Mouse (Mus musculus) heart, embryonic 10.5 days (tissue): Measurements from ENCODE around the gene Steap1. TPM values are rescaled to one million over a fixed set of nuclear protein-coding genes. Genes with fewer than 3 reads are reported as not detected.

Experiments
- DNase-seq: peaks from one replicate; pipeline ENCODE4 v3.0.0-alpha.2; 2017; ENCODE audit warnings: low spot score
- H3K27ac ChIP-seq: fragments of 300-500 bp; sonication (generic); 2 replicates; pipeline ENCODE4 v1.5.1; 2016; ENCODE audit warnings: mild to moderate bottlenecking
- H3K27me3 ChIP-seq: fragments of 300-500 bp; sonication (generic); 2 replicates; pipeline ENCODE4 v1.6.1; 2016; ENCODE audit warnings: mild to moderate bottlenecking; ENCODE audit not compliant: poor library complexity, insufficient read depth, severe bottlenecking
- H3K36me3 ChIP-seq: fragments of 300-500 bp; sonication (generic); 2 replicates; pipeline ENCODE4 v1.6.1; 2016; ENCODE audit warnings: mild to moderate bottlenecking, moderate library complexity
- H3K4me1 ChIP-seq: fragments of 300-500 bp; sonication (generic); 2 replicates; pipeline ENCODE4 v1.6.1; 2016; ENCODE audit warnings: mild to moderate bottlenecking
- H3K4me3 ChIP-seq: fragments of 300-500 bp; sonication (generic); 2 replicates; pipeline ENCODE4 v1.5.1; 2016; ENCODE audit warnings: mild to moderate bottlenecking, moderate library complexity
- H3K9me3 ChIP-seq: fragments of 300-500 bp; sonication (generic); 2 replicates; pipeline ENCODE4 v1.6.1; 2016; ENCODE audit warnings: mild to moderate bottlenecking, moderate library complexity
- whole genome bisulfite sequencing: fragments of 180-500 bp; shearing (Covaris S2); methylation state at CpG from one replicate; pipeline ENCODE4 v1.1.7; 2016; 5-methylcytosine and 5-hydroxymethylcytosine counted together
- polyA plus RNA-seq: library from polyadenylated mRNA; unstranded; fragments of >200 nt; fragmentation: Nextera tagmentation; extraction: Ambion mirVana; gene quantifications from 2 replicates; pipeline ENCODE4 v1.2.1, GENCODE M21; 2016

Gene Steap1
- 4.0 and 10.7 TPM in 2 replicates for polyA plus RNA-seq

DNA sequence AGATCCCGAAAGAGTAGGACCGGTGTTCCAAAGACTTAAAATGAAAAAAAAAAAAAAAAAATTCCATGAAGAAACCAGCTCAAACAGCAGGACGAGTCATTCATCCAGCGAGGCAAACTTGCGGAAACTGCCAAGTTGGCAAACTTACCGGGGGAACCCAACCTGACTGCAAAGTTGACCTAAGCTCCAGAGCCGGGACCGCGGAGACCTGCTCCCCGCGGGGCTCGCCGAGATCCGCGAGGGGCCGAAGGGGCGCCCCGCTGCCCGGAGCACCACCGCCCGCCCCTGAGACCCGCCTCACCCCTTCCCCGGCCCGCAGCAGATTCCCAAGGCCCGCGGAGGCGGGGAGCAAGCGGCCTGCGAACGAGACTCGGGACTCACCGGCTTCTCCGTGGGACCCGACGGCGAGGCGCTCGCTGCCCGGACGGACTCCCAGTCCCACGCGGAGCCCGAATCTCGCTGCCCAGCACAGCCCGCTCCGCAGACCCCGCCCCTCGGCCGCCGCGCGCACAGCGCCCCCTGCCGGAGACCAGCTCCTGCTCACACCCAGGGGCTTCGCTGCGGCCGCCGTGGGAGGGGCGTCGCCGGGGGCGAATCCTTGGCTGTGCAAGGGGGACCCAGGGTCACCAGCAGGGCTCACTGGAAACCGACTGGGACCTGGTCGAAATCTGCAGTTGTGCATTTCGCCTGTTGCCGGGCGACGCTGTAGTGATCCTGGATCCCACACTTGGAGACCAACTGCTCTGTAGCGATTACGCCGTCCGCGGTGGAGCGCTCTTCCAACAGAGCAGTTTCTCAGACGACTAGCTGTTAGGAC lies at the start of gene Steap1:
Gene Steap1 (minus strand): TSS at position 461 of the 817 bp plus-strand sequence.
- Histone ChIP-seq H3K4me1 (peaks cover 2% of the 10 kb centered on the region; the same call in 1 of the 2 replicates), H3K27ac (peak within 1 kb of the TSS; percentile 84), H3K27me3 (no peaks in the 10 kb centered on the region), H3K4me3 (peak within 1 kb of the TSS; percentile 81), H3K36me3 (no peaks in the 10 kb centered on the region), H3K9me3 (no peaks in the 10 kb centered on the region)
- under 1% methylated on average over 75 of the region's 75 CpGs for WGBS
- peak; percentile 94 for DNase-seq

DNA sequence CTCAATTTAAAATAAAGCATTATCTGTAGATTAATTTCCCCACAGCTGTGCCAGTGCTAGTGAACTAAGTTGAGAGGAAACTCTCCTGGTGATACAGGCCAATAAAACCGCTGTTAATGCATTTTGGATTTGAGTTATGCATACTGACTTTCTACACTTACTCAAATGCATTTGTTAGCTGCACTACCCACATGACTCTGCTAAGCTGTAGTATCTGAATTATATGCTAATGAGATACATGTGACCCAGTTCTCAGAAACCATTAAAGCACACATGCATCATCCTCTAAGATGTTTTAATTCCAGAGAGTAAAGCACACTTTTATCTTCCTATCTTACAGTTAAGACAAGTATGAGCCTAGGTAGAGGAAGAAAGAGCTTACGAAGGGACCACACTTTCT lies 38.0 kb upstream of the Steap1 start:
- WGBS, result 79% methylated on average over 2 of the region's 2 CpGs
- H3K9me3 ChIP-seq, result no peaks in the 10 kb centered on the region
- DNase-seq, result no peak

DNA sequence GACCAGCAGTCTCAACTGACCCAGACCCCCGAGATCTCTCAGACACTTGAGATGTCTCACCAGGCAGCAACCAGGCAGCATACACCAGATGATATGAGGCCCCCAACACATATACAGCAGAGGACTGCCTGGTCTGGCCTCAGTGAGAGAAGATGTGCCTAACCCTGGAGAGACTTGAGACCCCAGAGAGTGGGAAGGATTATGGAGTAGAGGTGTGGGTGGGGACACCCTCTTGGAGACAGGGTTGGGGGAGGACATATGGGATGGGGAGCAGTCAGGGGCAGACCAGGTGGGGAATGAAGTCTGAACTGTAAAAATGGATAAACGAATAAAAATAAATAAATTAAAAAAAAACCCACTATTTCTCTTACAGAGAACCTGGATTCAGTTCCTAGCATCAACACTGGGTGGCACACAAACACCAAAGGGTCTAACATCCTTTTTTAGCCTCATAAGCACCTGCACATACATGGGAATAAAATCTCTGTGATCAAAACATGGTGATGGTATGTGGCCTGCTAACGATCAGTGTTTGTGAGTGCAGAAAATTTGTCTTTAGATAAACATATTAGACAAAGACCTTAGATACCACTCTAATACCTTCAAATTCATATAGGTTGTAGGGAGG lies 7.4 kb upstream of the Steap1 start:
- Histone ChIP-seq H3K27me3 (no peaks in the 10 kb centered on the region), H3K36me3 (no peaks in the 10 kb centered on the region), H3K9me3 (no peaks in the 10 kb centered on the region), H3K27ac (no peak overlapping the region), H3K4me1 (no peaks in the 10 kb centered on the region), H3K4me3 (no peak overlapping the region)
- DNase-seq, result no peak
- WGBS, result 68% methylated on average over 3 of the region's 3 CpGs

More for the DNA sequence above, 38.0 kb upstream of the Steap1 start:
- Histone ChIP-seq H3K27me3 (no peaks in the 10 kb centered on the region), H3K4me1 (no peaks in the 10 kb centered on the region), H3K36me3 (no peaks in the 10 kb centered on the region), H3K27ac (no peak overlapping the region), H3K4me3 (no peak overlapping the region)

DNA sequence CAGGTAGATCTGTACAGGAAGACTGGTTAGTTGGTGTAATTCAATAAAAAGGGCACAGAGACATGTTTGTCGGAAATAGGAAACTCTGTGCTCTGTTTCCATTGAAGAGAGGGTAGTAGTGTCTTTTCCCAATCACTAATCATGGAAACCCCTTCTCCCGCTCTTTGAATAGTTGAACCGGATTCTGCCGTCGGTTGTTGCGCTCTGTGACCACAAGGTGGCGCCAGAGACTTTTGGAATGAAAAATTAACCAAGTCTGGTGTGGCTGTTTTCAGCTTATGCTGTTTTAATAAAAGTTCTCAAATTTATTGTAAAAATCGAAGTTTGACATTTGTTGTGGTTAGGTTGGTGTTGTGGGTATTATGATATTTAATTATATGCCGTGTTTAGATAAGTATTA lies 5.9 kb upstream of the Steap1 start:
- no peak for DNase-seq
- no peaks in the 10 kb centered on the region for H3K36me3 ChIP-seq

DNA sequence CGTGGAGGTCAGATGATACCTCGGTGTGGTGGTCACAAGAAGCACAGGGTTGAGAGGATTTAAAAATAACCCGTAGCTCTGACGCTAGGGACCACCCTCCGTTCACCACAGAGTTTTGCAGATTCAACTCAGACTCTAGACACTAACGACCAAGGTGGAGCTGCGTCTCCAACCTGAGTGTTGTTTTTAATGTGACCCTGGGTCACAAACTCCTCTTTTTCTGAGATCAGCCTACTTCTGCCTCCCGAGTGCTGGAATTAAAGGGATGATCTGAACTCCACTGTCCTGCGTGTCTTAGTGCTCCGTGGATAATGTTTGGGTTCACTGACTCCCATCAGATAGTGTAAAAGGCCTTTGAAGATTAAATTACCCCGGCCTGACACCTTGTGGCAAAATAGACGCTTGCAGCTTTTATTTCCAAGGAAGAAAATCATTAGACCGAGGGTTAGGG lies 671 bp upstream of the Steap1 start:
- Histone ChIP-seq H3K4me1 (peaks cover 2% of the 10 kb centered on the region; the same call in 1 of the 2 replicates), H3K9me3 (no peaks in the 10 kb centered on the region), H3K4me3 (peak overlapping the region; percentile 81), H3K27me3 (no peaks in the 10 kb centered on the region), H3K27ac (no peak overlapping the region), H3K36me3 (no peaks in the 10 kb centered on the region)
- no peak for DNase-seq
- 1% methylated on average over 13 of the region's 13 CpGs for WGBS

More for the DNA sequence above, 5.9 kb upstream of the Steap1 start:
- Histone ChIP-seq H3K9me3 (no peaks in the 10 kb centered on the region), H3K4me1 (no peaks in the 10 kb centered on the region), H3K27me3 (no peaks in the 10 kb centered on the region), H3K27ac (no peak overlapping the region), H3K4me3 (no peak overlapping the region)
- under 1% methylated on average over 9 of the region's 9 CpGs for WGBS

DNA sequence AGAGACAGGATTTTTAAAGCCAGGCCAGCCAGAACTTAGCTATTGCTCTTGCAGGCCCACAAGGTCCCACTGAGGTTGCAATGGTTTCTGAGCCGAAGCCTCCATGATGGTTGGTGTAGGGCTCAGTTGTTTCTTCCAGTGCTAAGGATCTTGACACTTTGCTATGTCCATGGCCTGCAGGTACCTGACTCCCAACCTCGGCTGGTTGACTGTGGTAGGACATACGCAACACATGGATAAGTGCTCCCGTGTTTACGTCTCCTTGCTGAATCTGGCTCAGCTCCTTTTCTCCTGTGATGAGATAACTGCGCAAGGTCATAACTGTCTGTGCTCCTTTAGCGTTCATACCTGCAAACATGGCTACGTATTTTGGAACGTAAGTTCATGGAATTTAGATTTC lies 14.7 kb downstream of the Steap1 start:
- no peaks in the 10 kb centered on the region for H3K9me3 ChIP-seq
- 92% methylated on average over 9 of the region's 9 CpGs for WGBS
- no peak for DNase-seq
- H3K36me3 ChIP-seq, result no peaks in the 10 kb centered on the region
- H3K27ac ChIP-seq, result no peak overlapping the region
- H3K27me3 ChIP-seq, result no peaks in the 10 kb centered on the region
- no peak overlapping the region for H3K4me3 ChIP-seq
- H3K4me1 ChIP-seq, result no peaks in the 10 kb centered on the region

DNA sequence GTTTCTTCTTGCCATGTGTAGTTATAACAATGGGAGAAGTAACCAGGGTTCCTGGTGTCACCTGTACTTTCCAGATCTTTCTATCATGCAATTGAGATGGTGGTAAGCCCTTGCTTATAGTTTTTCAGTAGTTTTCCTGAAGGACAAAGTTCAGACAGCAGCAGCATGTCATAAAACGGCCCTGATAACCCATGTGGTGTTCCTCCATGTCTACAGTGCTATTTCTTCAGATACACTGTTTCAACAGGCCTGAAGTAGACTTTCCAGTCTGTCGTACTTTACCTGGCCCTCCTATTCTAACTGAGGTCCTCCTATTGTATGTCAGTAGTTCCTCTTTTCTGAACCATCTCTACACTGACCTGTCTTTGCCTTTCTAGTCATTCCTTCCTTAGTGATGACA lies 16.3 kb downstream of the Steap1 start:
- no peak overlapping the region for H3K27ac ChIP-seq
- no peaks in the 10 kb centered on the region for H3K9me3 ChIP-seq
- no peak for DNase-seq
- no peaks in the 10 kb centered on the region for H3K36me3 ChIP-seq
- H3K4me3 ChIP-seq, result no peak overlapping the region
- H3K4me1 ChIP-seq, result no peaks in the 10 kb centered on the region
- 56% methylated on average over 2 of the region's 2 CpGs for WGBS
- H3K27me3 ChIP-seq, result no peaks in the 10 kb centered on the region

DNA sequence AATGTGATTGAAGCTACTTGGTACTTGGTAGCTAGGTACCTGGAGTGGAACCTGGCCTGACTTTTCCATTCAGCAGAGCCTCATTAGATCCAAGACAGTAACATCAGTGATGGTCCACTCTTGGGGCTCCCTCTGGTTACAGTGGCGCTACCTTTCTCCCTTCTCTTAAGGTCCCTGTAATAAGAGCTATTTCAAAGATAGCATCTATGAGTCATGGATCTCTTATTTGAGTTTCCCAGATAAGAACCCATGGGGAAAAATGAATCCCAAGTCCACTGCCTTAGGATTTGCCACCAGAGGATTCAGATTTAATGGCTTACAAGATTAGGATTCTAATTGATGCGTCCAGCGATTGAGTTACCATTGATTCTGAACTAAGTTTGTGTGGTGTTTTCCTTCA lies 16.9 kb downstream of the Steap1 start:
- H3K9me3 ChIP-seq, result no peaks in the 10 kb centered on the region
- DNase-seq, result no peak
- H3K4me1 ChIP-seq, result no peaks in the 10 kb centered on the region
- H3K36me3 ChIP-seq, result no peaks in the 10 kb centered on the region
- no peak overlapping the region for H3K4me3 ChIP-seq
- H3K27me3 ChIP-seq, result no peaks in the 10 kb centered on the region
- WGBS, result 82% methylated on average over 3 of the region's 3 CpGs
- H3K27ac ChIP-seq, result no peak overlapping the region

DNA sequence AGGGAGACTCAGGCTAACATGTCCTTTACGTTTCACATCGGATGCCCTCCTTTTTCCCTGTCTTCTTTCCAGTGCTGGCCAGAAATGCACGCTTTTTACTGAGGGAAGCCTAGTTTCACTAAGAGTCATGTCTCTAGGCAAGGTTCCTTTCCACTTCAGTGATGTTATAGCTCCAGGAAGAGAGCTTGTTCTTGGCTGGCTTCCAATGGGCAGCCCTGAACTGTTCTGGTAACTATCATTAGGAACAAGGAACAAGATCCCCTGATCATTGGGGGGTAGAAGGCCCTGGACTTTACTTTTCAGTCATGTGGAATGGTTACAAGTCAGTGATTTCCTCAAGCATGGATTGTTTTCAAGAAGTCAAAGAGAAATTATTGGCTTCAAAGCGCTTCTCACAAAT lies 19.2 kb downstream of the Steap1 start:
- DNase-seq, result no peak
- Histone ChIP-seq H3K36me3 (no peaks in the 10 kb centered on the region), H3K27me3 (no peaks in the 10 kb centered on the region), H3K27ac (no peak overlapping the region), H3K4me3 (no peak overlapping the region), H3K4me1 (no peaks in the 10 kb centered on the region), H3K9me3 (no peaks in the 10 kb centered on the region)
- 83% methylated on average over 4 of the region's 4 CpGs for WGBS

DNA sequence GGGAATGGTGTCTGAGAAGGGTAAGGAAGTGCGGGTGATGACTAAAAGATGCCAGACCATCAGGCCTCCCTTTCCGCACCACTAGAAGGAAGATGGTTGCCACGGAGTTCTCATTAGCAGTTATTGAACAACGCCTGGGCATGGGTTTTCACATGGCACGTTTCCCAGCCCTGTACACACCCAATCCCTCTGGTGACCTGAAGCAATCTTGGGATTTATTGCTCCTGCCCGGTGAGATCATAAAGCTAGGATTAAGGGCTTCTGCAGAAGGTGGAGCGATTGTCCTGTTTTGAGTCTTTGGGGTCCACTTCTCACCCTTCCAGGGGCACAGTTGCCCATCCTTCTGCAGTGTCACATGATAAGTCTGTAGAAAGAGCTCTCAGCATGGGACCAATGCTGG lies 26.9 kb downstream of the Steap1 start:
- H3K27me3 ChIP-seq, result no peaks in the 10 kb centered on the region
- DNase-seq, result no peak
- no peak overlapping the region for H3K4me3 ChIP-seq
- WGBS, result 83% methylated on average over 7 of the region's 7 CpGs
- H3K4me1 ChIP-seq, result no peaks in the 10 kb centered on the region
- H3K36me3 ChIP-seq, result no peaks in the 10 kb centered on the region
- H3K27ac ChIP-seq, result no peak overlapping the region
- no peaks in the 10 kb centered on the region for H3K9me3 ChIP-seq

DNA sequence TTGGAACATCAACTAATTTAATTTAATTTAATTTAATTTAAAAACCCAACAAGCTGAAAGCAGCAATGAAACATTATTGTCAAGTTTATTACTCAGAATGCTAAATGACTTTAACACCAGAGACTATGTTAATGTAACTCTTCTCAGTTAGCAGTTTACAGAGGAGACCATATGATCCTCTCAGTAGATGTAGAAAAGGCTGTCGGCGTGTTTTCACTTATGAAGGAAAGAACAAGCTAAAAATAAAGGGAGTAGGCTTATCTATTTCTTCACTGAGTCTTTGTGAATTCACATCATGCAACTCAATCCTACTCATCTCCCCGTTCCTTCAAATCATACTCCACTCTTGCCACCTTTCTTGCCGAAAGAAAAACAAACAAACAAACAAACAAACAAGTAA lies 38.1 kb downstream of the Steap1 start:
- 69% methylated on average over 4 of the region's 4 CpGs for WGBS
- Histone ChIP-seq H3K27me3 (no peaks in the 10 kb centered on the region), H3K27ac (no peak overlapping the region), H3K36me3 (no peaks in the 10 kb centered on the region), H3K4me3 (no peak overlapping the region), H3K9me3 (no peaks in the 10 kb centered on the region), H3K4me1 (no peaks in the 10 kb centered on the region)
- DNase-seq, result no peak

DNA sequence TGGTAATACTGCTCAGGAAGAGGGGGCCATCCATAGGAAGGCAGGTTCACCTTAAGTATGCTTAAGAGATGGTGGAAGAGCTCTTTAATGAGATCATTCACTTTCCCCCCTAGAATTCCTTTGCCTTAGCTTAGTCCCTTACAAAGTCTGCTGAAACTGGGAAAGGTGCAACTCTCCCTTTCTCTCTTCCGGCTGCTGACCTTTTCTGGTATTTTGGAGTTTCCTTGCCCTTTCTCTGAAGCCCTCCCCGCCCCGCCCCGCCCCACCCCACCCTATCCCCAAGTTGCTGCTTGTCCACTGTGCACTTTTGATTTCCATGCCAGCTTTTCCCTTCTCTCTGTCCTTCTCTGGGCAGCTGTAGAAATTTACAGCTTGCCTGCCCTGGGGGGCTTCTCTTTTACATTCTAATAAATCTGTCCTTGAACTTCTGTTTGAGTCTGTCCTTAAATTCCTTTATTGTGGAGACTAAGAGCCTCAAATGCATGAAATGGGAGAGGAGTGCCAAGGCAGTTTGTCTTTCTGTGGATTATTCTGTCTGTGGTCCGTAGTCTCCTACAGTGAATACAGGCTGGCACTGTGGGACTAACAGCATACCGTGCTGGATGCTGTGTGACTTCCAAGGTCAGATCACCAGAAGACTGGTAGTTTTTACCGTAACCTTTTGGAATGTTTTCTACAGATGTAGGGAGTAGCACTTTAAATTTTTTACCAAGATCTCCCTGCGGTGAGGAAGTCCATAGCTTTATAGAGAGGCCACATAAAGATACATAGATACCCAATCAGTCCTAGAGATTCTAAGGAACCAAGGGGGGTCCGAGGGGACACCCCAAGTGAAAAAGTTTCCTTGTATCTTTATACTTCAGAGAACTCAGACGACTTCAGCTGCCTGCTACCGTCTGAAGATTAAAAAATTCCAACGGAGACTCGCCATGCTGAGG lies 41.5 kb downstream of the Steap1 start:
- WGBS, result 68% methylated on average over 13 of the region's 13 CpGs
- Histone ChIP-seq H3K9me3 (no peaks in the 10 kb centered on the region), H3K36me3 (no peaks in the 10 kb centered on the region), H3K4me3 (no peak overlapping the region), H3K4me1 (no peaks in the 10 kb centered on the region), H3K27ac (no peak overlapping the region), H3K27me3 (no peaks in the 10 kb centered on the region)
- DNase-seq, result no peak
